Mouse (Mus musculus) urinary bladder, postnatal 36 days (tissue): ENCODE results near the gene Ankrd65.

Experiments
- DNase-seq, 2 experiments: peaks; one replicate each; pipeline ENCODE4 v3.0.0; 2022; ENCODE audit warnings: low spot score in 2 of 2, mixed read lengths in 1 of 2

The Ankrd65 gene

GRCm38 (mm10) chr4:155812665-155813181, 22.5 kb downstream of the Ankrd65 start:
- no peak for DNase-seq

GRCm38 (mm10) chr4:155817533-155817932, 27.3 kb downstream of the Ankrd65 start:
- no peak for DNase-seq

- no peak for DNase-seq
Measured at GRCm38 (mm10) chr4:155821025-155821424, 30.8 kb downstream of the Ankrd65 start.

GRCm38 (mm10) chr4:155823443-155823842, 33.2 kb downstream of the Ankrd65 start:
- DNase-seq, result no peak

GRCm38 (mm10) chr4:155829866-155830265, 39.6 kb downstream of the Ankrd65 start:
- DNase-seq, result no peak

- no peak for DNase-seq
Measured at GRCm38 (mm10) chr4:155830596-155830995, 40.4 kb downstream of the Ankrd65 start.

GRCm38 (mm10) chr4:155831205-155831766, 41.0 kb downstream of the Ankrd65 start, which contains the start of gene Aurkaip1:
TSS of gene Aurkaip1 (plus strand) at chr4:155831272.
- peak; percentile 89 to 95 for DNase-seq

- DNase-seq, result no peak
Measured at GRCm38 (mm10) chr4:155831831-155832230, 41.6 kb downstream of the Ankrd65 start.

GRCm38 (mm10) chr4:155832321-155832720, 42.1 kb downstream of the Ankrd65 start:
- no peak for DNase-seq

- DNase-seq, result no peak
Measured at GRCm38 (mm10) chr4:155833234-155833633, 43.0 kb downstream of the Ankrd65 start.

GRCm38 (mm10) chr4:155833836-155834235, 43.6 kb downstream of the Ankrd65 start:
- DNase-seq, result peak; percentile 64 to 82

GRCm38 (mm10) chr4:155837404-155838010, 47.3 kb downstream of the Ankrd65 start:
- DNase-seq, result no peak

- no peak for DNase-seq
Measured at GRCm38 (mm10) chr4:155838187-155839153, 48.2 kb downstream of the Ankrd65 start.

GRCm38 (mm10) chr4:155839483-155839910, 49.3 kb downstream of the Ankrd65 start, which contains the start of gene Mxra8:
TSS of gene Mxra8 (plus strand) at chr4:155839680.
- peak; percentile 61 to 87 for DNase-seq

- DNase-seq, result no peak
Measured at GRCm38 (mm10) chr4:155840076-155841002, 50.1 kb downstream of the Ankrd65 start.

- DNase-seq, result peak in 1 of 2 experiments; percentile 60
Measured at GRCm38 (mm10) chr4:155841003-155841454, 50.8 kb downstream of the Ankrd65 start.

GRCm38 (mm10) chr4:155841651-155842270, 51.5 kb downstream of the Ankrd65 start:
- DNase-seq, result peak in 1 of 2 experiments; percentile 0

GRCm38 (mm10) chr4:155843231-155843630, 53.0 kb downstream of the Ankrd65 start:
- no peak for DNase-seq

GRCm38 (mm10) chr4:155846871-155847578, 56.8 kb downstream of the Ankrd65 start, which contains the start of gene Dvl1:
TSS of gene Dvl1 (plus strand) at chr4:155847402.
- peak; percentile 88 to 94 for DNase-seq
